Mouse (Mus musculus) NIH3T3 (cell line): ENCODE results near the gene Chst14.

ENCODE experiments used
- DNase-seq: peaks from one replicate; pipeline ENCODE4 v3.0.0-alpha.2; 2012; ENCODE audit warnings: low read depth

Gene Chst14

DNA sequence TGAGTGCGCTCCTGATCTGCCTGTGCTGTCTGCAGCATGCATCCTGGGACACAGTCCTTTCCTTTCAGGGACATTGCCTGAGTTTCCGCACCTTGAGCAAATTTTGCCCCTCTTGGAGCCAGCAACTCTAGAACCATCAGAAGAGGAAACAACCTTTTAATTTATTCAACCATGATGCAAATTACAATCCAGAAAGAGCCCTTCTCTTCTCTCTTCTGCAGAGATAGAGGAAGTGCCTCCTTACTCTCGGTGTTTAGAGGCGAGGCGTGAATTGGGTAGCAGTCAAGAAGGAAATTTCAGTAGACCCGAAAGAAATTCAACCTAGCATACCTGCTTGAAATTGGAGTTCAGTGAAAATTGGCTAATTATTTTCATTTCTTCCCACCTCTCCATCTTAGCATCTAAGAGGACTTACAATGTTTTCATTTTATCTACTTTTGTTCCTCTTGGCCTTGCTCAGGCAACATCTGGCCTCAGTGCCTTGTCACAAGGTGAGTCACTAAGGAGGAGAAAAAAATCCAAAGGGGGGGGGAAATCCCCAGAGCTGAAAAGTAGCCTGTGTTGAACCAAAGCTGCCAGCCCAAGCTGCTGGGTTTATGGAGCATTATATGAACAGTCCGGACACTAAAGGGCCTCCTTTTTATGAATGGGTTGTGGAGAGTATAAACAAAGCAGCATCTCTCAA, 20.7 kb upstream of the Chst14 start:
- peak; percentile 17 for DNase-seq

DNA sequence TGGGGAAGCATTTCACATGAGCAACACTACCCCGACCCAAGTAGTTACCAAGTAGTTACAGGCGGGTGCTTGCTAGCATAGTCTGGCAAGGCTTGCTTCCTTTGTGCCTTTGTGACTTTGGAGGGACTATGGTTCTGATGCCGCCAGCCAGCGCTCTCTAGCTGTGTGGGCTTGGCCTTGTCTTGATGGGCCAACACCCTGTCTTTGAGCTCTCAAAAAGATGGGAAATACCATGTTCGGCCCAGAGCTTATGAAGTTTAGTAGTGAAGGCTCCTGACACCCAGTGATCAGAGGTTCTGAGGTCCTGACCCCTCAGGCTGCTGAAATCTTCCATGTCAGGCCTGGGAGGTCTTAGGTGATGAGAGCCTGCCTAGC, 20.2 kb upstream of the Chst14 start:
- no peak for DNase-seq

DNA sequence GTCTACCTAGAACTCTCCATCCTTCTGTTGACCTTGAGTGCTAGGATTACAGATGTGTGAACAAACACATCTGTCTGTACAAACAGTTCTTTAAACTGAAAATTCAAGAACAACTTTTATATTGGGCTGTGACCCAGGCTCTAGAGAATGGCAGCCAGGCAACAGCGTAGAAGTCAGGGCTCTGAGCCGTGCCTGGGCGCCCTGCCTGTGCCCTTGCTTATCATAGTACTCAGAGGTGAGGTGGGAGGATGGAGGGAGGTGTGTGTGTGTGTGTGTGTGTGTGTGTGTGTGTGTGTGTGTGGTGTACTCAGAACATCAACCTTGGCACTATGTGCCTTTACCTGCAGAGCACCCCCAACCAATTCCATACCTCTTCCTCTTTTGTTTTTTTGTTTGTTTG, 18.5 kb upstream of the Chst14 start:
- no peak for DNase-seq

DNA sequence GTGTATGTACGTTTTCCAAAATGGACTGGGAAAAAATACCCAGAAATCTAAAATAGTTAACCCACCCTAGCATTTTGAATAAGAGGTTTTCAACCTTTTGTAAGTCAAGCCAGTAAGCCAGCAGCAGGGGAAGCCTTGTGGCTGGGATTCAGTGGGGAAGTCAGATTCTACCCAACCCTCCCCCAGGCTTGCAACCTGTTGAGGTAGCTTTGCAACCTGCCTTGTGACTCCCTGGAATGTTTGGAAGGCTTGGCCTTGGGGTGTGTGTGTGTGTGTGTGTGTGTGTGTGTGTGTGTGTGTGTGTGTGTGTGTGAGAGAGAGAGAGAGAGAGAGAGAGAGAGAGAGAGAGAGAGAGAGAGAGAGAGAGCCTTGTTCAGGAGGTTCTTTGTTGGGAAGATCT, 17.1 kb upstream of the Chst14 start:
- DNase-seq: no peak

DNA sequence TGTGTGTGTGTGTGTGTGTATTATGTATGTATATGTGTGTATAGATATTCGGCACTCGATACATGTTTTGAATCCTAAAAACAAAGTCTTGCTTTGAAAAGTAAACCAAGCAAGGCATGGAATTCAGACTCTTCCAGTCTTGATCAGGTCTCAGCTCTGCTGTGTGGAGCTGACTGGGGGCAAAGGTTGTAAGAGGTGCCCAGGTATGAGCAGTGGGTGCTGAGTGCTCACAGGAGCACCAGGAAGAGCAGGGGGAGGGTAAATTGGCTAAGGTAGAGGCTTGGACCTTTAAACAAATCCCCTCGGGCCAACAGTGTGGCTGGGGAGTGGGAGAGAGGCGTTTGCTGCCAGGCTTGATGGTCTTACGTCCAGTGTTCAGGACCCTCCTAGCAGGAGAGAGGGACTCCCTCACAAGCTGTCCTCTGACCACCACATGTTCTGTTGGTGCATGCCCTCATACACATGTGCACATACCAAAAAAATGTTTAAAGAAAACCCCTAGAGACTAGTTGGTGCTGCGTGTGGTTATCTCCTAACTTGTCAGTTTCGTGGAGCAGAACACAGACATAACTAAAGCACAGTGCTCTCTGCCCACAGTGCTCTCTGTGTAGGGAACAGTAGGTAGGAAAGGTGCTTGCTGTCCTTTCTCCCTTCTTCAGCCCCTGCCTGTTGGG, 15.6 kb upstream of the Chst14 start:
- DNase-seq: no peak

DNA sequence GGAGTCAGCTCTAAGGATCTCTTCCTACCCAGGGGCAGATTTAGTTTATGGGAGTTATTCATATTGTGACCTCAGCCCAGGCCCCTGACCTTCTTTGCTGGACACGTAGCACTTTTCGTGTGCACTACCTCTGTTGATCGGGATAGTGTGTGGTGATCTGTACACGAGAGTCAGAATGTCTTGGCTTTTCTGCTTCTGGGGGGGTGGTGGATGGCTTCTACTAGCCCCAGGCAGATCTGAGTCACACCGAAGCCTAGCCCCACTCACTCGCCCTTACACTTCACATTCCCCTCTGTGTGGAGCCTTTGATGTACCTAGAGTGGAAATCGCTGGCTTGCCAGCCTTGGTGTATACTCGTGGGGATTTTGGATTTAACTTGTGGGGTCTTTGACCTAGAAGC, 13.6 kb upstream of the Chst14 start:
- peak; percentile 31 for DNase-seq

DNA sequence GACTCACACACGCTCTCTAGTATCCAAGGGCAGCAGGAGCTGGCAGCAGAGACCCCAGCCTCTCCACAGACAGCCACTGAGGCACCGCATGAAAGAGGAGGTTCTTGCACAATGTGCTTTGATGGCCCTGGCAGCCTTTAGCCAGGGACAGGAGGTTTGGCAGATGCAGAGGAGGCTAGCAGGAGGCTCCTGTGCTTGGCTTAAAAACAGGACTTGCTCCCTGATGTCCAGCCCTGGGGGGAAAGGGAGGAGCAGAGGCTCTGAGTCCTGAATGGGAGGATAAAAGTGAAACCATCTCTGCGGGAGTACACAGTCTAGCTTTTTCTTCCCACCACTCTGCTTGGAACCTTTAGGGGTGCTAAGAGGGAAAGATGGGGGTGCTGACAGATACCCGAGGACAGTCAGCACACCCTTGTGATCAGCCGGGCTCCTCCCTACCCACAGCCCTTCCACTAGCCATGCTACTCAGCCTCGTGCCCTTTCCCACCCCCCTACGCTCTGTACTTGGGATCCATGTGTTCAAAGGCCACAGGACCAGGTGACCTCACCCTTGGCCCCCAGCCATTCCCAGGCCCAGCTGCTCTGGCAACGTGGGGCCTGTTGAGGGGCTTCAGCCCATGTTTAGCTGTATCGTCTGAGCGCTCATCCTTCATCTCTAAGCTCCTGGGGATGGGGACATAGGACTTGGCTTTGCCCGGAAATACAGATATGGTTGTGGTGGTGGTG, 12.6 kb upstream of the Chst14 start:
- peak; percentile 28 for DNase-seq

DNA sequence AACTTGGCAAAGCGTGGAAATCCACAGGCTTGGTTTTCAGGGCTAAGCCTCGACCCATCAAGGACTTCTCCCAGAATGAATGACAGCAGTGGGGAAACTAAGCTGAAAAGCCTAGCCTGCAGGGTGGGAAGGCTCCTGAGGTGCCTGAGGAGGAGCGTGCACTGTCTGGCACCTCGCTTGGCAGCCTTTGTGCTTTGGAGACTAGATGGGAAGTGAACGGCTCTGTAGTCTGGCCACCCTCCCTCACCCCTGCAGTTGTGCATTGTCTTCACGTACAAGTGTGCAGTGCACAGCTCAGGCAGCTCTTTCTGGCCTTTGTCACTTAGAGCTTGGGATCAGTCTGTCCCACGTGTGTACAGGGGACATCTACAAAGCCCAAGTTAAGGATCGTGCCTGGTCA, 11.6 kb upstream of the Chst14 start:
- DNase-seq: no peak

DNA sequence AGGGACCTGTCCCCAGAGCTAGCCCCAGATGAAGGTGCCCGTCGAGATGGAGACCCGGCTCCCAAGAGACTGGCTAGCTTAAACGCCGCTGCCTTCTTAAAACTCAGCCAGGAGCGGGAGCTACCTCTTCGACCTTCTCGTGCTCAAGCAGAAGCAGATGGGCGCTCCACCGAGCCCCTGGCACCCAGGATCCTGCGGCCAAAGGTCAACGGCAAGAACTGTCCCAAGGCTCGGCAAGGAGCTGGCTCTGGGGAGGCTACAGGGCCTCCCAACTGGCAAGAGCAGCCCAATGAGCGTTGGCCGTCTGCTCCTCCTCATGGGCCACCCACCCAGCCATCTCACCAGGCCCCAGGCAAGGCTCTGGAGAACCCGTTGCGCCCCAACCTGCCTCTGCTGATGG, 9.9 kb upstream of the Chst14 start:
- no peak for DNase-seq

DNA sequence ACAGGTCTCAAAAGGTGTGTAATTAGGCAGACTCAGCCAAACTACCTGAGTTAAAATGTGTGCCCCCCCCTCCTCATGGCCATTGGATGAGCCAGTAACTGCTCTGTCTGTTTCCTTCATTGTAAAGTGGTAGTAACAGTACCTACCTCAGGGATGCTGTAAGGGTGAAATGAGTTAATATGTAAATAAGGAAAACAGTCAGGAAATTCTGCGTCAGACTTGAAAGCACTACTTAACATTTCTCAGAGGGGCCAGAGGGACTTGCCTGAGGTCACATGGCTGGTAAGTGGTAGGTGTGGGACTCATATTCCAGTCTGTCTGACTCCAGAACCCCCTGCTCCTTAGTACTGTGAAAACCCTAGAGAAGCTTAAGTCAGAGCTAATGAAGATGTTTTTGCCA, 7.8 kb upstream of the Chst14 start:
- DNase-seq: no peak

DNA sequence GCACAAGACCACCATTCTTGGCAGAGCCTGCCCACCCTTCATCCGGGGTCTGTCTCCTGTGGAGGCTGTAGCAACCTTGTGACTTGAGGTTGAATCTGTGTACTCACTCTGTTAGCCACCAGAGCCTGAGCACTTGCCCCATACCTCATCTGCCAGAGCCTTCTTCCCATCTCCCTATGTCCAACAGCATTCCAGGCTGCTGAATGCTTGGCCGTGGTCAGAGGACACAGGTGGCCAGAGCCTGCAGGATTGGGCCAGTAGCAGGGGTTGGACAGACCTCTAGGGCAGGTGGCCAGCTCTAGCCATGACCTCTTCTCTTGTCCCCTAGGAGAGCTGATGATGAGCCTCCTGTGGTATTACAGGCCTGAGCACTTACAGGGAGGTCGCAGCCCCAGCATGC, 5.9 kb upstream of the Chst14 start:
- DNase-seq: no peak

DNA sequence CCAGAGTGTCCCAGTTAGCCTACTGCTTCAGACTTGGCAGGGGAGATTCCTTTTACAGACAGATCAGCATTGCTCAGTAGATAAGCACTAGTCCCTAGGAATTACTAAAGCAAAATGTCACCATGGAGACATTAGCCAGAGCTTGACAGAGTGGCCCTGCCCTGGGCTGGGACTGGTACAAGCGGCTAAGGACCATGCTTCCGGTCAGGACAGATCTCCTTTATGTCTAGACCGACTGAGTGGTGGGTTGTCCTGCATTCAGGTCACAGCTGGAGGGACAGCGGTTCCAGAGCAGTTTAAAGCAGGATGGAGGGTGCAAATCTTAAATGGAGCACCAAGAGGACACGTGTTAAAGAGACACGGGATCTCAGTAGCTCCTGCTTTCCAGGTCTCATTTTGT, 344 bp upstream of the Chst14 start:
- no peak for DNase-seq

DNA sequence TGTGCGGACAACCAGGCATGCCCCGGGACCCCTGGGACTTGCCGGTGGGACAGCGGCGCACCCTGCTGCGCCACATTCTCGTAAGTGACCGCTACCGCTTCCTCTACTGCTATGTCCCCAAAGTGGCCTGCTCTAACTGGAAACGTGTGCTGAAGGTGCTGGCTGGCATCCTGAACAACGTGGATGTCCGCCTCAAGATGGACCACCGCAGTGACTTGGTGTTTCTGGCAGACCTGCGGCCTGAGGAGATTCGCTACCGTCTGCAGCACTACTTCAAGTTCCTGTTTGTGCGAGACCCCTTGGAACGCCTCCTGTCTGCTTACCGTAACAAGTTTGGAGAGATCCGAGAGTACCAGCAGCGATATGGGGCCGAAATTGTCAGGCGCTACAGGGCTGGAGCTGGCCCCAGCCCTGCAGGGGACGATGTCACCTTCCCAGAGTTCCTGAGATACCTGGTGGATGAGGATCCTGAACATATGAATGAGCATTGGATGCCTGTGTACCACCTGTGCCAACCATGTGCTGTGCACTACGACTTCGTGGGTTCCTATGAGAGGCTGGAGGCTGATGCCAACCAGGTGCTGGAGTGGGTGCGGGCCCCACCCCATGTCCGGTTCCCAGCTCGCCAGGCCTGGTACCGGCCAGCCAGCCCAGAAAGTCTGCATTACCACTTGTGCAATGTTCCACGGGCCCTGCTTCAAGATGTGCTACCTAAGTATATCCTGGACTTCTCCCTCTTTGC, 873 bp downstream of the Chst14 start:
- peak; percentile 27 for DNase-seq

DNA sequence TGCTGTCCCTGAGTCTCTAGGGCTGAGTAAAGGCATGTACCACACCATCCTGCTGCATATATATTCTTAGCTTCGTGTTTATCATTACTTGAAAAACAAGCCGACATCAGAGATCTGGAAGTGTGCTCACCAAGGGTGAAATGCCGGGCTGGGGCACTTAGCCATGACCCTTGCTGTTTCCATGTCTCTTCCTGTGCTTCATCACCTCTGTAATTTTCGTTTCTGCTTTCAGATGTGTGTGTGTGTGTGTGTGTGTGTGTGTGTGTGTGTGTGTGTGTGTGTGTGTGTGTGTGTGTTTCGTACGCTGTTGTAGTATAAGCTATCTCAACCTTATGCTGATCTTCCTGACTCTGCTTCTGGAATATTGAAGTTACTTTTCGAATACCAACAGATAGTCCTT, 15.0 kb downstream of the Chst14 start:
- no peak for DNase-seq

DNA sequence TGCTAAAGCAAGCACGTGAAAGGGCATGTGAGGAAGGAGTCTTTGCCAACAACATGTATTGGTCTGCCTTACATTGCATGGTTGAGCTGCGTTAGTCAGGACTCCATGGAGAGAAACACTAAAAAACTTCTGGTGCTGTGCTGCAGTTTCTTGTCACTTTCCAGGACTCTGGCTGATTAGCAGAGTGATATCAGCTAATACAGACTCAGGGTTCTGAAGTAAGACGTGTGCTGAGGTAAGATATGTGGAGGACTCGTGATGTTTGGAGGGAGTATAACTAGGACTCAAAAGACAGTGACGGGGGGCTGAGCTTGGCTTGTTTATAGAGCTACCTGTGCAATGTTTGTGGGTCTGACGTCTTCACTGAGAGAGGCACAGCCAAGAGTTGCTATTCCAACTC, 16.9 kb downstream of the Chst14 start:
- no peak for DNase-seq

DNA sequence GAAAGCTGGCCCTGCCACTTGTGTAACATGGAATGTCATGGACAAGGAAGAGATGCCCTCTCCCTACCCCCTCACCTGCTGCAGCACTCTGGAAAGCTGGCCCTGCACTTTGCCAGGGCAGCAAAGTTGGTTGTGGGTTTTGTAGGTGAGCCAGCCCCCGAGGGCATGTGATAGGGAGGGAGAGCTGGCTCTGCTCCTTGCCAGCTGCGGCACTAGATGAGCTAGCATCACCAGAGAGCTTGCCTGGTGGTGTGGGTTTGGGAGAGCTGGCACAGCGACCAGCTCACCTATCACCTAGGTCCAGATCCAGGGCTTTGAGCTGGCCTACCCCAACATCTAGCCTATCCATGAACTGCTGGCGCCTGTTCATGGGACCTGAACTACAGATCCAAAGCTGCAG, 22.5 kb downstream of the Chst14 start:
- no peak for DNase-seq

DNA sequence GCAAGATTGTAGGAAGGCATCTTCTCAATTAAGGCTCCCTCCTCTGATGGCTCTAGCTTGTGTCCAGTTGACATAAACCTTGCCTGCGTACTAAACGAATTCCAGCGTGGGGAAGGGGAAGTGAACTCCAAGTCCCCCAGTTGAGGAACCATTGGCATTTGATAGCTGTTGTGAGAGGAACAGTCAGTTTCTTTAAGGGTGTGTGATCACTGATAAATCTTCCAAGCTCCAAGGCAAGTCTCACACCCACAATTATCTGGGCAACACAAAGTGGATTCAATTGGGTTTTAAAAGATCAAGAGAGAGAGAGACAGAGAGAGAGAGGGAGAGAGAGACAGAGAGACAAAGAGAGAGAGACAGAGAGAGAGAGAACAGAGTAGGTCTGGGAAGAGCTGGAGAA, 23.4 kb downstream of the Chst14 start:
- DNase-seq: no peak

DNA sequence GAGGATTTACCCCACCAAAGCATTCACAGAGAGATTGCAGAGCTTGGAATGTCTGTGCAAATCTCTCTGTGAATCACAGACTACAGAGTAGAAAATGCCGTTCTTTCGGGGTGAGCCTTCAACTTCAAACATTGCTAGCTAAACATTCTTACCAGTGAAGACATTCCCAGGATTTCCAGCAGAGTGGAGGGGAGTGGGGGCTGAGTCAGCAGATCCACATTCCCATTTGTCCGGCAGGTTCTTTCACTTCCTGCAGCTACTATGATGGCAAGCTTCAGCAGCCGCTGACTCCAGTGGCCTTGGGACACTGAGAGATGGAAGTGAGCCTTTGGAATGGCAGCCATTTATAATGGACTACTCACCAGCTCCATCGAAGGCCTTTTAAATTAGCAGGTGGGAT, 30.2 kb downstream of the Chst14 start:
- DNase-seq: no peak

DNA sequence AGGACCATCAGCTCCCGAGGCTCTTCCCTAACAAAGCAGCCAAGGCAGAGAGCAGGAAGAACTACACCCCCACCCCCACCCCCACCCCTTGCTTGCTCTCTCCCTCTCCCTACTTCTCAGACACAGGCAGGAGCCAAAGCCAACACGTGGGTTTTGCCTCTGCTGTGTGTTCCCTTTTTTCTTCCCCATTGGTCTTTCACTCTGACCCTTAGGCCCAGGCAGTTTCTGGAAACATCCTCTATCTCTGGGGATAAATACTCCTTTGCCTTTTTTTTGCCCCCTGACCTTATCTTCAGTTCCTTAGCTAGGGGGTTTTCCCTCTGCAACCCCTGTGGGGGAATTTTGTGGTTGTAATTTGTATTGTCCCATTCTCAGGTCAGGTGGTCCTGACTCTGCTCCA, 33.3 kb downstream of the Chst14 start:
- DNase-seq: no peak

DNA sequence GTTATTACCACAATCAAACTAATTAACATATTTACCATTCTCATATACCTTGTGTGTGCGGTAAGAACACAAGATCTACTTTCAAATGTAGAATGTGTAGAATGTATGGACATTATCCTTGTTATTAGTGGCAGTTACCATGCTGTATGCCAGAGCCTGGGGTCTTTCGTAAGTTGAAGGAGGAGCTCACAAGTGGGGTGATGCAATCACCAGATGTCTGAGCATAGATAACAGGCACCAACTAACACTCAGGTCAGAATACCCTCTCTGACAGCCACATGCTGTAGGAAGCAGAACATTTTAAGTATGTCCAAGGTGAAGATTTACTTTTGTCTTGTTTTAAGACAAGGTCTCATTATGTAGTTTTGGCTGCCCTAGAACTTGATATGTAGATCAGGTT, 34.1 kb downstream of the Chst14 start:
- DNase-seq: peak; percentile 38

DNA sequence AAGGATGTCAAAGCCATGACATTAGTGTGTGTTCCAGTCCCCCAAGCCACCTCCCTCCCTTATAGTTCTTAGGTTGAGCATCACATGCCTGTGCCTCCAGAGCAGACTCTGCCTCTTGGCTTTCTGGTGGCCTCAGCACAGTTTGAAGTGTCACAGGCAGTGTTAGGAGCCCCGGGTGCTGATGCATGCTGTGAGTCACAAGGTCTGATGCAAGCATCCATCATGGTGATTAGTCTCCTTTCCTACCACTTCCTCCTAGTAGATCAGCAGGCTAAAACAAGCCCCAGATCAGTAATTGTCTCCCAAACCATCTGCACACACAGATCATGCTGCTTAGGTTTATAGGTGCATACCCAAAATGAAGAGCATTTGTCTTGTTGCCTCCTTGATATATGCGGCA, 35.2 kb downstream of the Chst14 start:
- peak; percentile 67 for DNase-seq

DNA sequence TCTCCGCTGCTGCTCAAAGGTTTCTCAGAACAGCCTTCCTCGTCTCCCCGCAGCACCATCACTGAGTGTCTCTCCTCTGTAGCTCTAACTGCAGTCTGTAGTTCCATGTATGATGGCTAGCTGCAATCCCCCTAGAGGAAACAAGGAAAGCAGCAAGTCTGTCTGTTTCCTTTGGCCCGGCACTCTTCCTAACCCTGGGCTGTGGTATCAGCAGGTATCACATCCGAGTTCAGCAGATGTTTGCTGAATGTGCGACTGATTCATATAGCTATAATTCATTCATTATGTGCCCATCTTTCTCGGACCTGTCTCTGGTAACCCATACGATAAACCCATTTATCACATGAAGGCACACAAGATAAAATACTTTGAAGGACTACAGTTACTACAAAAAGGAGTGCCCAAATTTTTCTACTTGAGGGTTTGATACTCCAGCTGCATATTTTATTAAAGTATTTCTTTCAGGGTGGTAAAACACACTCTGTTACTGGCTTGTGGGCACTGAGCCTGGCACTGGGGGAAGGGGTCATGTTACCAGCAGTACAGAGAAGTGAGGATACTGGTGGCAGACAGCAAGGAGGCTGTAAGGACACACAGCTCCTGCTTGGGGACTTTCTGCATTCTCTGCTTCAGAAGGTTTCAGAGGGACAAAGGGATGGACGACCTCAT, 36.8 kb downstream of the Chst14 start:
- peak; percentile 34 for DNase-seq
